Mouse (Mus musculus) kidney, postnatal 4 days (tissue): ENCODE results near the gene Rplp2.

Experiments
- DNase-seq, 2 experiments: peaks; one replicate each; pipeline ENCODE4 v3.0.0; 2021; ENCODE audit warnings: mixed read lengths in 2 of 2

The Rplp2 gene

DNA sequence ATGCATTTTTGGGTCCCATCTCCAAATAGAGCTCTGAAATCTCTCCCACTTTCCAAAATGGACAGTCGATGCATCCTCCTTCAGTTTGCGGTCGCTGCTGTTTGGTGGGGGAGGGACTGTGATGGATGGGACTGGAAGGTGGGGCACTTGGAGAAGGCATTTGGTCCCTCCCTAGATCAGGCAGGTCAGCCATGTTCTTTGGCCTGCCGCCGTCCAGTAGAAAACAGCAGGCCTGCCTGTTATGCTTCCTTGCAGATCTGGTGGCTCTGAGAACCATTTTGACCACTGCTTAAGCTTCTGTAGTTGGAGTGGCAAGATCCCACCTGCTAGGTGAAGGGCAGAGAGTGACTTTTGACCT is 21.0 kb downstream of the Rplp2 start:
- DNase-seq, result peak; percentile 63 to 73

- DNase-seq, result peak; percentile 72 to 85
Observed at GRCm38 (mm10) chr7:141468522-141469211, 21.5 kb downstream of the Rplp2 start.

- DNase-seq, result peak in 1 of 2 experiments; percentile 39
Observed at GRCm38 (mm10) chr7:141469352-141469751, 22.2 kb downstream of the Rplp2 start.

- no peak for DNase-seq
Observed at GRCm38 (mm10) chr7:141469901-141470636, 22.9 kb downstream of the Rplp2 start.

- DNase-seq, result no peak
Observed at GRCm38 (mm10) chr7:141470637-141470944, 23.4 kb downstream of the Rplp2 start.

- no peak for DNase-seq
Observed at GRCm38 (mm10) chr7:141471236-141471635, 24.1 kb downstream of the Rplp2 start.

DNA sequence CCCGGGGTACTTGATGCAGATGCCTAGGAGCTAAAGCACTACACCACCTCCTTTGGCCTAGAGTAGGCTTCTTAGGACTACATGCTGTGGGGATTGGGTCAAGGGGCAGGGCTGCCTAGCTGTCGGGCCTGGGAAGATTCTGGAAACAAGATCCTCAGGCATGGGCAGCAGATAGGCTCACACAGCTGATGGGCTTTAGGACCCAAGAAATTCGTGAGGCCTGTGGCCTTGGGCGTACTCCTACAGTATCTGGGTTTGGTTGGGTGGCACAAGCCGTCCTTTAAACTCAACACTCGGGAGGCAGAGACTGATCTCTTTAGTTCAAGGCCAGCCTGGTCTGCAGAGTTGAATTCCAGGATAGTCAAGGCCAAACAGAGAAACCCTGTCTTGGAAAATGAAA is 25.1 kb downstream of the Rplp2 start:
- DNase-seq, result no peak

GRCm38 (mm10) chr7:141472763-141473162 is 25.6 kb downstream of the Rplp2 start:
- no peak for DNase-seq

DNA sequence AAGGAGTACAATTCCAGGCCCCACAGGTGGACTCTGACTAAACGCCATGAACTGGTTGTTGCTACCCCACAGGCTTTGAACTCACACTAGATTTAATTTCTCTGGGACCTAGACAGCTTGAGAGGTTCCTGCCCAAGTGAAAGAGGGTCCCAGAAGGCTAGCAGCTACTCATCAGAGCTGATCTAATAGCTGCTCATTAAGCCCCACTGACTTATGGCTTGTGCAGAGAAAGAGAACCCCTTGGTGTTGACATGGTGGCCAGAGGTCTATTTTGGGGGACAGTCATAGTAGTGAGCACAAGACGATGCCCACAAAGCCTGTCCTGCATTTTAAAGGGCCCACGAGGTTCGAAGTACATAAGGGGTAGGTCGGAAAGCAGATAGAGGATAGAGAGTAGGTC is 27.0 kb downstream of the Rplp2 start:
- DNase-seq, result no peak

GRCm38 (mm10) chr7:141475011-141475804 is 28.0 kb downstream of the Rplp2 start, which contains the start of the genes Polr2l and Tspan4:
Gene Polr2l (minus strand): TSS chr7:141475132.
Gene Tspan4 (plus strand): TSS chr7:141475240.
- peak; percentile 87 to 93 for DNase-seq

DNA sequence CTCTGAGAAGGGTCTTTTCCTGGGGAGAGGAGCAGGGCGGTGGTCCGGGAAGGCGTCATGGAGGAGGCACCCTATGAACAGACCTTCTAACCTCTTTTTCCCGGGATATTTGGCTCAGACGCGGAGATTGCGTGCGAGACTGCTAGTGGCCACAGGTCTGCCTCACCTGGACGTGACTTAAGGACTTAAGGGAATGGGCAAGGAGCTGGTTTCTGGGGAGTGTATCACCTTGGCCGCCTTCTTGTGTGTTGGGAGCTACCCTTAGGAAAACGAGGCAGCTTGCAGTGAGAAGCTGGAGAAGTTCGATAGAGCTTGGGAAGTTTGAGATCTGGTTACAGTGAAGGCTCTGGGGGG is 28.6 kb downstream of the Rplp2 start:
- no peak for DNase-seq

- peak; percentile 87 to 93 for DNase-seq
Observed at GRCm38 (mm10) chr7:141476226-141476980, 29.2 kb downstream of the Rplp2 start.

- DNase-seq, result no peak
Observed at GRCm38 (mm10) chr7:141476981-141477370, 29.8 kb downstream of the Rplp2 start.

- peak; percentile 50 to 66 for DNase-seq
Observed at GRCm38 (mm10) chr7:141477578-141478269, 30.6 kb downstream of the Rplp2 start.

DNA sequence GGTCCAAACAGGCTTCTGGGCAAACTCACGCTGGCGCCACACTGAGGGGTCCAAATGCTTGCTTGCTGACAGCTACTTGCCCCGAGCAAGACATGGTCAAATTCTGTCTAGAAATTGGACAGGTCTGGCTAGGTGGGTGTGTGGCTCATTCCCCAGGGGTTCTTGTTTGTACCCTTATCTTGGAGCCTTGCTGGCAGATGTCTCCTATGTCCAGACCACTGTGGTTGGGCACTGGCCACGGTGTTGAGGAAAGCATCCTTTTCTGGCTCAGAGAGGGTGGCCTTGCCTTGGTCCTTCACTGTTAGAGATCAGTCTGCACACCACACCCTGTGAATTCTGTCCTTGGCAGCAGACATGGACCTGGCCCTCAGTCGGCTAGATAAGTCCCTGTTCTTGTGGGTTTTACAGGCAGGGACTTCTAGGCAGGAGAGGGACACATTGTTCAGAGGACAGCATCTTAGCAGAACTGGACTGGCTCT is 31.1 kb downstream of the Rplp2 start:
- no peak for DNase-seq

DNA sequence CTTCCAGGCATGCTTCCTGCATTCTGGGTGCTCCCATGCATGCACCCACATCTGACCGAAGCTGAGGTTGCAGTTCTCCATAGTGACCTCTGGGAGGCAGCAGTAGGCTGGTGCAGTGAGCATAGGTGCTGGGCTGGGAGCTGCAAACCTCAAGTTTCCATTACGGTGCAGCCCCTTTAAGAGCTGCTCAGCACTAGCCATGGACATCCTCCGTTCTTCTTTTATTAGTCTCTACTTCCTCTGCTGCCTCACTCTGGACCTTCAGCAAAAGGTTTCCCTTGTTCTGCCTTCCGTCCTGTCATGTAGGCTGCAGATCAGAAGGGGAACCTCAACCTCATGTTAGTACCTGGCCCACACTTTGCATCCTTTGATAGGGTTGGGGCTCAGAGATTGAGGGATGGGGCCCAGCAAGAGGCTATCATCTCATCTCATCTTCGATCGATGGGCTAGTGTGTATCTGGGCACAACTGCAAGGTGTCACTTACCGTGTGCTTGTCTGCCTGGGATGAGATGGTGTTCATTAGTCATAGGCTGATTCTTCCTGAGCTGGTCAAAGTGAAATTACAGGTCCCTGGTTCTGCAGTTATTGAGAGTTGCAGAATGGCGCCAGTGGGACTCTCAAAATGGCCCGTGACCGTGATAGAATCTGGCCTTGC is 33.8 kb downstream of the Rplp2 start:
- peak; percentile 68 to 80 for DNase-seq

- peak; percentile 78 to 85 for DNase-seq
Observed at GRCm38 (mm10) chr7:141481498-141482401, 34.6 kb downstream of the Rplp2 start.

DNA sequence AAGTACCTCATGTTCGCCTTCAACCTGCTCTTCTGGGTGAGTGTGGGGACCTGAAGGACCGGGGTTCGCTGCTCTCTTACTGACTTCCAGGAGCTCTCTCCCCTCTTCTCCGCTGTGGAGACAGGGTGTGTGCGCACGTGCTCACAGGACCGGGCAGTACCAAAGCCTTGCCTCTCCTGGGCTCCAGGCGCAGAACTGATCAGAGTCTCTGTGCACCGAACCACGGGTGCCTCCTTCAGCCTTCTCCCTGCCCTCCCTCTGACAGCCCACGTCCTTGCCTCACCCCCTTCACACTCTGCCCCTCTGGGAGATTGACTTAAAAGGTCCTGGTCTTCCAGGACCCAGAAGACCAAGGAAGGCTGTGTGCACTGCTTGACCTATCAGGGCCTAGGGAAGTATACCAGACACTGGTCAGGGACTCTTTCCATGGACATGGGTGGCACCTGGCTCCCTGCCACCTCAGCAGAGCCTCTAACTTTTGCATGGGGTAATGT is 35.4 kb downstream of the Rplp2 start:
- DNase-seq, result no peak

- no peak for DNase-seq
Observed at GRCm38 (mm10) chr7:141483114-141483653, 36.0 kb downstream of the Rplp2 start.
